Mouse (Mus musculus): ENCODE measurements around the gene Aldh1a2. TPM values are rescaled to one million over a fixed set of nuclear protein-coding genes. Genes with fewer than 3 reads are reported as not detected.

The Aldh1a2 gene
- total RNA-seq, 1 experiment, result 1.5 TPM

- Histone ChIP-seq H3K9ac (ENCODE audit: insufficient read depth, low read depth, low read length, poor library complexity, severe bottlenecking) (no peak overlapping the region), H3K27ac (ENCODE audit: insufficient read depth, low read depth, low read length, poor library complexity, severe bottlenecking) (no peak overlapping the region), H3K4me3 (ENCODE audit: insufficient read depth in 1 of 2, low read depth in 1 of 2, low read length in 2 of 2, poor library complexity in 1 of 2, severe bottlenecking in 1 of 2) (no peak overlapping the region), H3K4me1 (ENCODE audit: control insufficient read depth in 2 of 2, insufficient read depth in 2 of 2, low read length in 2 of 2, poor library complexity in 1 of 2) (no peaks in the 10 kb centered on the region), H3K36me3 (ENCODE audit: control insufficient read depth, insufficient read depth, low read length, poor library complexity, severe bottlenecking) (no peaks in the 10 kb centered on the region), H3K9me3 (ENCODE audit: control insufficient read depth, insufficient read depth, low read depth, low read length) (no peaks in the 10 kb centered on the region)
- in situ Hi-C loops (cut with MboI; ENCODE audit: low sequenced_read_pairs in 2 of 2, unreplicated experiment in 2 of 2), result no loop called here
- DNase-seq (ENCODE audit: low read depth, low spot score), result no peak
- no peak for TF ChIP-seq MAFK (IDR thresholded peaks at IDR 0.05; ENCODE audit: insufficient read depth, low read depth, low read length)
- no peak for TF ChIP-seq CHD2 (IDR thresholded peaks at IDR 0.05; ENCODE audit: low read depth, low read length)
- TF ChIP-seq ZC3H11A (IDR thresholded peaks at IDR 0.05; ENCODE audit: borderline replicate concordance, low read depth, low read length), result no peak
- TF ChIP-seq ZNF384 (IDR thresholded peaks at IDR 0.05; ENCODE audit: low read depth, low read length), result no peak
- no peak for TF ChIP-seq HCFC1 (IDR thresholded peaks at IDR 0.05; ENCODE audit: borderline replicate concordance, insufficient read depth, low read length)
These were observed 1.6 kb downstream of the Aldh1a2 start for GRCm38 (mm10) chr9:71216996-71217792.

GRCm38 (mm10) chr9:71217793-71218095 lies 2.2 kb downstream of the Aldh1a2 start:
- Histone ChIP-seq H3K27ac (ENCODE audit: insufficient read depth, low read depth, low read length, poor library complexity, severe bottlenecking) (no peak overlapping the region), H3K36me3 (ENCODE audit: control insufficient read depth, insufficient read depth, low read length, poor library complexity, severe bottlenecking) (no peaks in the 10 kb centered on the region), H3K9me3 (ENCODE audit: control insufficient read depth, insufficient read depth, low read depth, low read length) (no peaks in the 10 kb centered on the region), H3K9ac (ENCODE audit: insufficient read depth, low read depth, low read length, poor library complexity, severe bottlenecking) (no peak overlapping the region), H3K4me3 (ENCODE audit: insufficient read depth in 1 of 2, low read depth in 1 of 2, low read length in 2 of 2, poor library complexity in 1 of 2, severe bottlenecking in 1 of 2) (no peak overlapping the region), H3K4me1 (ENCODE audit: control insufficient read depth in 2 of 2, insufficient read depth in 2 of 2, low read length in 2 of 2, poor library complexity in 1 of 2) (no peaks in the 10 kb centered on the region)
- no peak for TF ChIP-seq CHD2 (IDR thresholded peaks at IDR 0.05; ENCODE audit: low read depth, low read length)
- TF ChIP-seq ZC3H11A (IDR thresholded peaks at IDR 0.05; ENCODE audit: borderline replicate concordance, low read depth, low read length), result no peak
- TF ChIP-seq HCFC1 (IDR thresholded peaks at IDR 0.05; ENCODE audit: borderline replicate concordance, insufficient read depth, low read length), result no peak
- TF ChIP-seq ZNF384 (IDR thresholded peaks at IDR 0.05; ENCODE audit: low read depth, low read length), result no peak
- no peak for TF ChIP-seq MAFK (IDR thresholded peaks at IDR 0.05; ENCODE audit: insufficient read depth, low read depth, low read length)
- in situ Hi-C loops (cut with MboI; ENCODE audit: low sequenced_read_pairs in 2 of 2, unreplicated experiment in 2 of 2), result no loop called here
- no peak for DNase-seq (ENCODE audit: low read depth, low spot score)

GRCm38 (mm10) chr9:71219161-71219560 lies 3.6 kb downstream of the Aldh1a2 start:
- H3K4me1 ChIP-seq (ENCODE audit: control insufficient read depth in 2 of 2, insufficient read depth in 2 of 2, low read length in 2 of 2, poor library complexity in 1 of 2), result no peaks in the 10 kb centered on the region
- no peak for DNase-seq (ENCODE audit: low read depth, low spot score)
- no peak overlapping the region for H3K4me3 ChIP-seq (ENCODE audit: insufficient read depth in 1 of 2, low read depth in 1 of 2, low read length in 2 of 2, poor library complexity in 1 of 2, severe bottlenecking in 1 of 2)
- in situ Hi-C loops (cut with MboI; ENCODE audit: low sequenced_read_pairs in 2 of 2, unreplicated experiment in 2 of 2), result no loop called here
- H3K27ac ChIP-seq (ENCODE audit: insufficient read depth, low read depth, low read length, poor library complexity, severe bottlenecking), result no peak overlapping the region
- no peak overlapping the region for H3K9ac ChIP-seq (ENCODE audit: insufficient read depth, low read depth, low read length, poor library complexity, severe bottlenecking)
- no peaks in the 10 kb centered on the region for H3K36me3 ChIP-seq (ENCODE audit: control insufficient read depth, insufficient read depth, low read length, poor library complexity, severe bottlenecking)
- H3K9me3 ChIP-seq (ENCODE audit: control insufficient read depth, insufficient read depth, low read depth, low read length), result no peaks in the 10 kb centered on the region
- TF ChIP-seq ZNF384 (IDR thresholded peaks at IDR 0.05; ENCODE audit: low read depth, low read length) (no peak), MAFK (IDR thresholded peaks at IDR 0.05; ENCODE audit: insufficient read depth, low read depth, low read length) (no peak), HCFC1 (IDR thresholded peaks at IDR 0.05; ENCODE audit: borderline replicate concordance, insufficient read depth, low read length) (no peak), CHD2 (IDR thresholded peaks at IDR 0.05; ENCODE audit: low read depth, low read length) (no peak), ZC3H11A (IDR thresholded peaks at IDR 0.05; ENCODE audit: borderline replicate concordance, low read depth, low read length) (no peak)

GRCm38 (mm10) chr9:71220401-71220800 lies 4.8 kb downstream of the Aldh1a2 start:
- in situ Hi-C loops (cut with MboI; ENCODE audit: low sequenced_read_pairs in 2 of 2, unreplicated experiment in 2 of 2), result no loop called here
- H3K27ac ChIP-seq (ENCODE audit: insufficient read depth, low read depth, low read length, poor library complexity, severe bottlenecking), result no peak overlapping the region
- no peak for DNase-seq (ENCODE audit: low read depth, low spot score)
- no peak overlapping the region for H3K4me3 ChIP-seq (ENCODE audit: insufficient read depth in 1 of 2, low read depth in 1 of 2, low read length in 2 of 2, poor library complexity in 1 of 2, severe bottlenecking in 1 of 2)
- TF ChIP-seq CHD2 (IDR thresholded peaks at IDR 0.05; ENCODE audit: low read depth, low read length) (no peak), ZC3H11A (IDR thresholded peaks at IDR 0.05; ENCODE audit: borderline replicate concordance, low read depth, low read length) (no peak), HCFC1 (IDR thresholded peaks at IDR 0.05; ENCODE audit: borderline replicate concordance, insufficient read depth, low read length) (no peak), ZNF384 (IDR thresholded peaks at IDR 0.05; ENCODE audit: low read depth, low read length) (no peak), MAFK (IDR thresholded peaks at IDR 0.05; ENCODE audit: insufficient read depth, low read depth, low read length) (no peak)
- H3K36me3 ChIP-seq (ENCODE audit: control insufficient read depth, insufficient read depth, low read length, poor library complexity, severe bottlenecking), result no peaks in the 10 kb centered on the region
- H3K4me1 ChIP-seq (ENCODE audit: control insufficient read depth in 2 of 2, insufficient read depth in 2 of 2, low read length in 2 of 2, poor library complexity in 1 of 2), result no peaks in the 10 kb centered on the region
- no peaks in the 10 kb centered on the region for H3K9me3 ChIP-seq (ENCODE audit: control insufficient read depth, insufficient read depth, low read depth, low read length)
- no peak overlapping the region for H3K9ac ChIP-seq (ENCODE audit: insufficient read depth, low read depth, low read length, poor library complexity, severe bottlenecking)
